Mouse (Mus musculus): ENCODE measurements around the gene Raver1.

Raver1 gene

DNA sequence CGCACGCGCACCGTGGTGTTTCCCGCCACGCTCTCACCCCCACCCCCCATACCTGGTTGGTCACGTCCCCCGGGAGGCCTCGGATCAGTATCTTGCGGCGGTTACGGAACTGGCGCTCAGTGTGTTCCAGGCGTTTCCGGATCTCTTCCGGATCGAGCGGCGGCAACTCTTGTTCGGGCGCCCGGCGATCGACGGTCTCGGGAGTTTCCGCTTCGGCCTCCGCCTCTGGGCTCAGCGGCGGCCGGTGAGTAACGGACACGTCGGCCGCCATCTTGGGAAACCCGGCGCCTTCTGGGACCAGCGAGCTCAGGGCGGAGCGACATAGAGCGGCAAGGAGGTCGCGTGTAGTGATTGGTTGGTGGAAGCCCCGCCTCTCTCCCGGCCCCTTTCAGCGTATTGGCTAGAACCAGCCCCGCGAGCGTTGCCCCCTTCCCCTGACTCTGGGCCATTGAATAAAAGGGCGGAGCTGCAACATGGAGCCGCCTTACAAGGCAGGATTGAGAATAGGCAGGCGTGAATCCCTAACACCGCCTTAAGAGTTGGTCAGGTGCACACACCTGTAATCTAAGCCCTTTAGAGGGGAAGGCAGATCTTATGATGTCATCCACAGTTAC, at the start of gene Raver1, which contains the start of gene Gm38431:
TSS of gene Raver1 (minus strand) at position 302 of the 614 bp plus-strand sequence.
TSS of gene Gm38431 (minus strand) at position 291 of the 614 bp plus-strand sequence.
- DNase-seq, result peak; percentile 99

DNA sequence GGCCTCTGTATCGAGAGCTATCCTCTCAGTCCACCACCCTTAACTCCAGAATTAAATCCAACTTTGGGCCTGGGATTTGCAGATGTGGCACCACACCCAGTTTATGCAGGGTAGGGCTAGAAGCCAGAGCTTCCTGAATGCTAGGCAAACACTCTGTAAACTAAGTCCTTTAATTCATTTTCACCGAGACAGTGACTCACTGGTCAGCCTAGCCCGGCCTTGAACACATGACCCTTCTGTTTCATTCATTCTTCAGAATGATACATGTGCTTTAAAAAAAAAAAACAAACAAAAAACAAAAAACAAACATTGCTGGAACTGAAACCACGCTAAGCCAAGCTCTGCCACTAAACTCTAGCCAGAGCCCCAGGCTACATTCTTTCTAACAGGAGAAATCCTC, 46.6 kb upstream of the Raver1 start:
- no peak for DNase-seq

GRCm38 (mm10) chr9:21137229-21137628, 45.4 kb upstream of the Raver1 start:
- DNase-seq, result peak; percentile 70

- DNase-seq, result peak; percentile 39
Measured at GRCm38 (mm10) chr9:21136401-21136800, 44.6 kb upstream of the Raver1 start.

GRCm38 (mm10) chr9:21135941-21136381, 44.2 kb upstream of the Raver1 start:
- no peak for DNase-seq

DNA sequence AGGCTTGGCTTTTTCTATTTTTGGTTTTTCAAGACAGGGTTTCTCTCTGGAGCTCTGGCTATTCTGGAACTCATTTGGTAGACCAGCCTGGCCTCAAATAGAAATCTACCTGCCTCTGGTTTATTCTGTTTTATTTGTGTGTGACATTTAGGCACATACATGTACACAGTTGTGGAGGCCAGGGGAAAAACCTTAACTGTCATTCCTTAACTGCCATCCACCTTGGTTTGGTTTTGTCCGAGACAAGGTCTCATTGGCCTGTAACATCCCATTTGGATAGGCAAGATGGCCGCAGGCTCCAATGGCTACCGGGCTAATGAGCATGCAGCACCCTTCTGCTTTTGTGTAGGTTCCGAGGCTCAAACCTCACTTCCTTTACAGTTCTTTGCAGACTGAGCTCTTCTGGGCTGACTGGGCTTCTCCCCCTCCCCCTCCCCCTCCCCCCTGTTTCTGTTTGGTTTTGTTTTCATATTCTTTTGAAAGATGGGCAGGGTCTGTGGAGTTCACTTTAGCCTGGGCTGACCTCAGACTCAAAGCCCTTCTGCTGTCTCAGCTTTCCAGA, 43.6 kb upstream of the Raver1 start:
- DNase-seq, result no peak

- peak; percentile 49 for DNase-seq
Measured at GRCm38 (mm10) chr9:21134595-21135328, 43.0 kb upstream of the Raver1 start.

GRCm38 (mm10) chr9:21133064-21133707, 41.4 kb upstream of the Raver1 start:
- DNase-seq, result no peak

- peak; percentile 39 for DNase-seq
Measured at GRCm38 (mm10) chr9:21132102-21132775, 40.4 kb upstream of the Raver1 start.

GRCm38 (mm10) chr9:21131059-21131956, 39.5 kb upstream of the Raver1 start, which contains the start of gene Tyk2:
TSS of gene Tyk2 (minus strand) at chr9:21131243.
- peak; percentile 95 for DNase-seq

DNA sequence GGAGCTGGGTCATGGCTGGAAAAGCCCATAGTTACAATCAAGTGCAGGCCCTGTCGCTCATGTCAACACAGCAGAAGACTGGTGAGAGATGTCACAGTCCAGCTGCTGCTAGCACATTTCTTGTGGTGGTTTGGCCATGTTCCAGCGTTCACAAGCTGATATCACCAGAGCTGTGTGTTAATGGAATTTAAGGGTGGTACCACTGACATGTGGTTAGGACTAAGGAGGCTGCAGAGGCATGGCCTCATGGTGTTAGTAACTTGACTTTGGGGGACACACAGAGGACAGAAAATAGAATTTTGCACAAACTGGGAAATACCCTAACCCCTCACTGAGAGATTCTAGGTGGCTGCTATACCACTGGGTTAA, 34.4 kb upstream of the Raver1 start:
- DNase-seq, result no peak

DNA sequence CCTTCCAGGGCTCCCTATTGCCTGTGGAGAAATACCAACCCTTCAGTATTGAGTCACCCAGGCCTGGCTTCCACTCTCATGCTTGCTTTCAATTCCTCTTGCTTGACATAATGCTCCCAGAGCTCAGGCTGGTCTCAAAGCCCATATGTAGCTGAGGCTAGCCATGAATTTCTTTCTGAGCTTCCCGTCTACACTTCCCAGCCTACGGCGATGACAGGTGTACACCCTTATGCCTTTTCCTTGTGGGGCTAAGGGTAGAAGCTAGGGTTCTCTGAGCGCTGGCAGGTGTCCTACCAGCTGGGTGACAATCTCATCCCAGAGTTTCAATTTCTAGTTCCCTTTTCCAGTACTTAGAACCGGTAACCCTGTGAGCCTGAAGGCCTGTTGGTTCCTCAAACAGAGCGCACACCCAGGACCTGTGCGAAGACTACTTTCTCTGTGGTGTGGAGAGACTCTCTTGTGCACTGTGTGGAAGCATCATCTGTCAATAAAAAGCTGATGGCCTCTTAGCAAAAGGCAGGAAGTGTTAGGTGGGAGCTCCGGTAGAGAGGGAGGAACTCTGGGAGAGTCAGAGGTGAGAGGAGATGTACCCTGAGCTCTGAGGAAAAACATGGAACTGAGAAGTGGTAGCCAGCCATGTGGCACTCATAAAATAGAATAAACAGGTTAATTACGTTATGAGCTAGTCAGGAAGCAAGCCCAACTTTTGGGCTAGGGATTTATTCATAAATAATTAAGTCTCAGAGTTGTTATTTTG, 33.9 kb upstream of the Raver1 start:
- no peak for DNase-seq

GRCm38 (mm10) chr9:21124837-21125236, 33.0 kb upstream of the Raver1 start:
- no peak for DNase-seq

DNA sequence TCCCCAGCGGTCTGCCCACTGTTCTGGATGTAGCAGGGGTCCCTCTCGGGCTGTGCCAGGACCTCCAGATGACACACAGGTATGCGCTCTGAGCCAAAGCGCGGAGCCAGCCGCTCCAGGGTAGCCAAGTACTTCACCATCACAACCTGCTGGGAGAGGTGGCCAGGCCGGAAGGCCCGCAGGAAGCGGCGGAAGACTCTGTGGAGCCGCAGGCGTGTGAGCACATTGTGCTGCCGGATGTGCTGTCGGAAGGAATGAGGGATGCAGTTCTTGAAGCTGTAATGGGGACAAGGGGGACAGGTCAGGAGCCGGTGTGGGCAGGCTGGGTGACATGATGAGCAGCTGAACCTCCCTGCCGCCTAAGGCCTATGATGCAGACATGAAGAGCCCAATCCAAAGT, 29.7 kb upstream of the Raver1 start:
- peak; percentile 38 for DNase-seq

DNA sequence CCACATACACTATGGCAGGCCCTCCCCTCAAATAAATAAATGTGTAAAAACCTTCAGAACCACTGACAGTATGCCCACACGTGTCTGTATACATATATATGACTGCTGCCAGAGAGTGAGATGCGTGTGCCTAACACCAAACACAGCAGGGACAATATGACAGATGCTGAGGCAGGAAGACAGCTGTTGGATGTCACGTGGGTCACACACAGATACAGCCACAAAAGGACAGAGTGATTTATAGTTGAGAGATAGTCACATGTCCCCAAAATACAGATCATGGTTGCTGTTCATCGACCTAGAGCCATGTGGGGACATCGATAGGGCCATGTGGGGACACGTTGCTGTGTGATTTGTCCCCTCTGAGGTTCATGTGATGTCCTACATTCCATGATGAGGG, 25.3 kb upstream of the Raver1 start:
- DNase-seq, result no peak

DNA sequence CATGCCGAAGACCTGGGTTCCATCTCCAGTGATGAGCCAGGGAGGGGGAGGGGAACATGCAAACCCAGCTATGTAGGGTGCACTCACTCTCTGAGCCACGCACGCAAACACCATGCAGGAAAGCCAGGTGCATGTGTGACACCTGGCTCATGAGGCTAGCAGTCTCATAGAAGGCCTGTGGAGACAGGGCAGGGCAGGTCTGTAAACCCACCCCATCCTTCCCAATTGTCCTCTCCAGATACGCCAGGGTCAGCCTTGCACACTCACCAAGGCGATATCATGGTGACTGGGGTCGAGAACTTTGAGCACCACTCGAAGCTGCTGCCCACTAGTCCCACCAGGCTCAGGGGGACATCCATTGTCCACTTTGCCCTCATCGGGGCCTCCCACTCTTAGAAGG, 23.3 kb upstream of the Raver1 start:
- DNase-seq, result no peak

GRCm38 (mm10) chr9:21114190-21114589, 22.4 kb upstream of the Raver1 start:
- DNase-seq, result no peak

- no peak for DNase-seq
Measured at GRCm38 (mm10) chr9:21113751-21114150, 21.9 kb upstream of the Raver1 start.

DNA sequence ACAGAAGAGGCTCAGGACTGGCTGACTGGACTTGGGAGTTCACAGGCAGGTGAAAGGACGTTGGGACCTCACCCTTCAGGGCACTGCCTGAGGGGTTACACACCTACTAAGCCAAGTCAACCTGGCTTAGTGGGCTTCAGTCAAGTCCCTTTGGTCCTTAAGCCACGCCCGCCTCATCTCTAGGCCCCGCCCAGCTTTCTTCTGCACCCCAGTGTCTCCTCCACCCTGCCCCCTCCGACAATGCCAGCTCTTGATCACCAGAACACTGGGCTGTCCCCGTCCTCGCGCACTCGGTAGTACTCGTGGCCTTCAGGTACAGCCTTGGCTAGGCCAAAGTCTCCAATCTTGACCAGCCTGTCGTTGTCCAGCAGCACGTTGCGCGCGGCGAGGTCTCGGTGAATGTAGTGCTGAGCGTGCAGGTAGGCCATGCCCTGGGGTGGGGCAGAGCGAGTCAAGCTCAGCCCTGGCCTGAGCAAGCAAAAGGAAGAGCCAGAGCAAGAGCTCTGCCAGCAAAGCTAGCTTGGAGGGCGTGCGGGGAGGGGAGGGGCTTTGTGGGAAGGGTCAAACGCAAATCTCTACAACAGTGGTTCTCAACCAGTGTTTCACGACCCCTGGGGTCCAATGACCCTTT, 15.9 kb upstream of the Raver1 start:
- DNase-seq, result no peak

- DNase-seq, result no peak
Measured at GRCm38 (mm10) chr9:21105760-21106564, 14.2 kb upstream of the Raver1 start.

Data from kidney, postnatal 14 days (tissue).